Mouse (Mus musculus): ENCODE results near the gene Ada. TPM values are rescaled to one million over a fixed set of nuclear protein-coding genes. Genes with fewer than 3 reads are reported as not detected.

The Ada gene
- polyA plus RNA-seq, 1 experiment from 2014 or later: 5.6 TPM

DNA sequence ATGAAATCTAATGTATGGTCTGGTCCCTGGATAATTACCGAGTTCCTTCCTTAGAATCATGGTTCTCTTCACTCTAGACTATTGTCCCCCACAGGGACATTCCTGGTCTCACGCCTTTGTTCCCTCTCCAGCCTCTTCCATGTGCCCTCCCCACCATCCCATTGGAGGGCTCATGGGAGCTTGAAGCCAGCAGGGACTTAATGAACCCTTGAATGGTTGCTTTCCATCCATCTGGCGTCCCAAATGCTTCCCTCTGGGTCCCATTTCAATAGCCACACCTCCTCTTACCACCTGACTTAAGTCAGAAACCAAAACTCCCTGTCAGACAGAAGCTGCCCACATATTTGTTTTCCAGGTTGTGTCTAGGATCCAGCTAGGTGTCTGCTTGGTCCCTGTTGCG, 30.4 kb downstream of the Ada start:
- peak; percentile 43 for ATAC-seq (ENCODE audit: low FRiP score)

DNA sequence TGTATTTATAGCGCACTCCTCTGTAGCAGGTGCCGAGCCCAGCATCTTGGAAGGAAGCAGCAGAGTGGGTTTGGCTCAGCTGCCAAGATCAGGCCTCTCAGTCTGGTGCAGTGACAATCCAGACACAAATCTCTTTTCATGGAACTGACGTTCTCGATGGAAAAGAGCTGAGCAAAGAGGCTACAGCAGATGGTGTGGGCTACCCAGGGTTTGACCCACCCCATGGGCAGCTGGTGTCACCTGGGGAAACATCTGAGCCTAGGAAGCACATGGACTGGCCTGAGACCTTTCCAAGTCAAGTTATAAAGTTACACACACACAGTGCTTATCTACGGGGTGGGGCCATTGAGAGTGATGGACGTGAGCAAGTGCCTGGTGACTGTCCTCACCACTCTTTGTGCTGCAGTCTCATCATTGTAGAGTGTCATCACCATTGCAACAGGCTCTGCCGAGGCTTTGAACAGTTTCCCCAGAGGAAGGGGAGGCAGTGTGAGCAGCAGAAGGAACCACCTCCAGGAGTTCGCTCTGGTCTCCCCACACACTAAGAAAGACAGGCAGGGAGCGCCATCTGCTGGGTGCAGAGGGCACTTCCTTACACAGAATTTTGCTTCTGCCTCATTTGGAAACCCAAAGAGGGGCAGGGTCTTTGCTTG, 31.0 kb downstream of the Ada start:
- Histone ChIP-seq H3K9me3 (ENCODE audit: control insufficient read depth, low read length) (no peaks in the 10 kb centered on the region), H3K36me3 (ENCODE audit: control insufficient read depth, insufficient read depth, low read length) (peaks cover 4% of the 10 kb centered on the region; the same call in 1 of the 2 replicates), H3K27ac (ENCODE audit: low read depth, low read length) (no peak overlapping the region; the same call in 1 of the 2 replicates), H3K4me3 (ENCODE audit: low read depth, low read length) (no peak overlapping the region), H3K4me2 (no peak overlapping the region), H3K9ac (ENCODE audit: low read length) (no peak overlapping the region), H3K27me3 (ENCODE audit: control insufficient read depth, insufficient read depth, low read length) (no peaks in the 10 kb centered on the region), H3K4me1 (ENCODE audit: control insufficient read depth, insufficient read depth, low read length) (peaks cover 8% of the 10 kb centered on the region; the same call in 1 of the 2 replicates)
- WGBS: 44% methylated on average over 9 of the region's 9 CpGs
- ATAC-seq (ENCODE audit: low FRiP score): peak; percentile 80
- DNase-seq (ENCODE audit: low spot score, missing footprints): peak; percentile 98

More for the DNA sequence above, 30.4 kb downstream of the Ada start:
- Histone ChIP-seq H3K27me3 (ENCODE audit: control insufficient read depth, insufficient read depth, low read length) (no peaks in the 10 kb centered on the region), H3K27ac (ENCODE audit: low read depth, low read length) (no peak overlapping the region), H3K4me1 (ENCODE audit: control insufficient read depth, insufficient read depth, low read length) (peaks cover 8% of the 10 kb centered on the region; the same call in 1 of the 2 replicates), H3K36me3 (ENCODE audit: control insufficient read depth, insufficient read depth, low read length) (peaks cover 4% of the 10 kb centered on the region; the same call in 1 of the 2 replicates), H3K4me2 (no peak overlapping the region), H3K9ac (ENCODE audit: low read length) (no peak overlapping the region), H3K4me3 (ENCODE audit: low read depth, low read length) (no peak overlapping the region), H3K9me3 (ENCODE audit: control insufficient read depth, low read length) (no peaks in the 10 kb centered on the region)
- no peak for DNase-seq (ENCODE audit: low spot score, missing footprints)
- WGBS: 38% methylated on average over 4 of the region's 4 CpGs

DNA sequence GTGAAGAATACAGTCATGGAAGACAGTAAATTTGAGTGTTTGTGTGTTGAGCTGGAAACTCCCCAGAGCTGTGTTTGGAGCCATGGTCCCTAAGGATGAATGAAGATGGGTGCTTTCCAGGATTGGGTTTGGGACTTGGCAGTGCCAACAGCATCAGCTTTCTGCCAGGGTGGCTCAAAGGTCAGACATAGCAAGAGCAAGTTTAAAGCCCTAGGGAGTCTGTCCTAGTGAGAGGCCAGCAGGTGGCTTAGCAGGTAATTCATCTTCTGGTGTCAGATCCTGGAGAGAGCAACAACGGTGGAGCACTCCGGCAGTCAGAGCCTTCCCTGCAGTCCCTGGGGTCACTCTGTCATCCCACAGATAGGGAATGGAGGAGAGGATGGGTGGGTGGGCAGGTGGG, 31.5 kb downstream of the Ada start:
- Histone ChIP-seq H3K9ac (ENCODE audit: low read length) (no peak overlapping the region), H3K4me1 (ENCODE audit: control insufficient read depth, insufficient read depth, low read length) (peaks cover 8% of the 10 kb centered on the region; the same call in 1 of the 2 replicates), H3K27ac (ENCODE audit: low read depth, low read length) (no peak overlapping the region; the same call in 1 of the 2 replicates), H3K4me3 (ENCODE audit: low read depth, low read length) (no peak overlapping the region), H3K4me2 (no peak overlapping the region), H3K36me3 (ENCODE audit: control insufficient read depth, insufficient read depth, low read length) (peaks cover 4% of the 10 kb centered on the region; the same call in 1 of the 2 replicates), H3K27me3 (ENCODE audit: control insufficient read depth, insufficient read depth, low read length) (no peaks in the 10 kb centered on the region), H3K9me3 (ENCODE audit: control insufficient read depth, low read length) (no peaks in the 10 kb centered on the region)
- DNase-seq (ENCODE audit: low spot score, missing footprints) (peak; percentile 82), ATAC-seq (ENCODE audit: low FRiP score) (0 out of 2 replicates have a peak, but pooled peaks have one; percentile 3)
- WGBS: 61% methylated on average over 2 of the region's 2 CpGs

DNA sequence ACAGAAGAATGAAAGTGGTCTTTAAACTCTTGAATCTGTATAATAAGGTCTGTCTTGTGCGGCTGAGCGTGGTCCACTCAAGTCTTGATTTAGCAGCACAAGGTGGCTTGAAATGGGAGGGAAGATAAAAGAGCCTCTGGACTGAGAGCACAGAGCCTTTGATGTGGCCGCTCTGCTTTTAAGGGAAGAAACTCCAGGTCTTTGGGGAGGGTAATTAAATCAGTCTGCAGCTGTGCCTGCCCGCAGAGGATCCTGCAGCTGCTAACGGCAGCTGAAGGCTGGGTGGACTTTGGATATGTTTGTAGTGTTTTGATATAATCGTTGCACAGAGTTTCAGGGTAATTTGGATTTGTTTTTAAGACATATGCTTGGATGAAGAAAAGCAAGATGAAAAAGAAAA, 33.2 kb downstream of the Ada start:
- H3K36me3 ChIP-seq (ENCODE audit: control insufficient read depth, insufficient read depth, low read length): 0 out of 2 replicates have a peak, but pooled peaks cover 2% of the 10 kb centered on the region
- peak overlapping the region; percentile 48; the same call in 1 of the 2 replicates for H3K27ac ChIP-seq (ENCODE audit: low read depth, low read length)
- peaks cover 8% of the 10 kb centered on the region; the same call in 1 of the 2 replicates for H3K4me1 ChIP-seq (ENCODE audit: control insufficient read depth, insufficient read depth, low read length)
- no peak overlapping the region for H3K4me2 ChIP-seq
- no peaks in the 10 kb centered on the region for H3K27me3 ChIP-seq (ENCODE audit: control insufficient read depth, insufficient read depth, low read length)
- no peaks in the 10 kb centered on the region for H3K9me3 ChIP-seq (ENCODE audit: control insufficient read depth, low read length)
- DNase-seq (ENCODE audit: low spot score, missing footprints): peak; percentile 85
- peak; percentile 51; the same call in 1 of the 2 replicates for ATAC-seq (ENCODE audit: low FRiP score)
- no peak overlapping the region for H3K9ac ChIP-seq (ENCODE audit: low read length)
- 20% methylated on average over 6 of the region's 6 CpGs for WGBS
- no peak overlapping the region for H3K4me3 ChIP-seq (ENCODE audit: low read depth, low read length)

DNA sequence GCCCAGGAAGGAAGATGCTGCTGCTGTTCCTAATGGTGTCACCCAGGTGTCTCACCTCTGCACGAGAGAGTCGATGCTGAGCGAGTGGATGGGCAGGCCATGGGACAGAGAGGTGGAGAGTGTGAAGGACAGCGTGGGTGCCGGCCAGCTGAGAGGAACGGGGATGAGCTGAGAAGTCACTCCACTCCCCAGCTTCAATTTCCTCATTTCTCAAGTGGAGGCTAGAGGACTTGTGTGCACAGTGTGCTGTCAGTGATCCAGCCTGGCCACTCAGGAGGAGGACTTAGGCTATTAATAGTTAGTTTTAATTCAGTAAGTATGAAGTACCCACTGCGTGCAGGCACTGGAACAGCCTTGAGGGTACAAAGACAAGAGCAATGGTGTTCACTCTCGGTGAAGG, 33.6 kb downstream of the Ada start:
- Histone ChIP-seq H3K9me3 (ENCODE audit: control insufficient read depth, low read length) (no peaks in the 10 kb centered on the region), H3K4me3 (ENCODE audit: low read depth, low read length) (no peak overlapping the region), H3K9ac (ENCODE audit: low read length) (0 out of 2 replicates have a peak overlapping the region, but pooled peaks have one; percentile 9), H3K4me2 (no peak overlapping the region), H3K27me3 (ENCODE audit: control insufficient read depth, insufficient read depth, low read length) (no peaks in the 10 kb centered on the region), H3K36me3 (ENCODE audit: control insufficient read depth, insufficient read depth, low read length) (no peaks in the 10 kb centered on the region), H3K4me1 (ENCODE audit: control insufficient read depth, insufficient read depth, low read length) (peaks cover 8% of the 10 kb centered on the region; the same call in 1 of the 2 replicates), H3K27ac (ENCODE audit: low read depth, low read length) (peak overlapping the region; percentile 48; the same call in 1 of the 2 replicates)
- ATAC-seq (ENCODE audit: low FRiP score): 0 out of 2 replicates have a peak, but pooled peaks have one; percentile 1
- WGBS: 52% methylated on average over 8 of the region's 8 CpGs
- DNase-seq (ENCODE audit: low spot score, missing footprints): peak; percentile 84

DNA sequence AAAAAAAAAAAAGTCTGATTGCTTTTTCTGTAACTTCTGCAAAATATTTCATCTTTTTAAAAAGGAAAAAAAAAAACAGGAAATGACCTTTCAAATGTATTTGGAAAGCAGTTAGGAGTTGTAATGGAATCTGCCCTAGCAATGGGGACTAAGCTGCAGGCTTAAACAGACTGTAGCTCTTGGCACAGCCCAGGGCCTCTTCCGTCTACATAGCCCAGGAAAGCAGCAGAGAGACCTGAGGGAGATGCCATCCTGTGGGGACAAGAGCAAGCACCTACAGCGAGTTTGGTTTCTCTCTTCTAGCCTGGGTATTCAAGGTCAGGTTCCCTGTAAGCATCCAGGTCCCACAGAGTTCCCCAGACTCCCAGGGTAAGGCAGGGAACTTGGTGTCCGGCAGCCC, 36.7 kb downstream of the Ada start:
- 95% methylated on average over 3 of the region's 3 CpGs for WGBS
- no peak for ATAC-seq (ENCODE audit: low FRiP score)
- Histone ChIP-seq H3K27me3 (ENCODE audit: control insufficient read depth, insufficient read depth, low read length) (no peaks in the 10 kb centered on the region), H3K4me1 (ENCODE audit: control insufficient read depth, insufficient read depth, low read length) (peaks cover 8% of the 10 kb centered on the region; the same call in 1 of the 2 replicates), H3K36me3 (ENCODE audit: control insufficient read depth, insufficient read depth, low read length) (no peaks in the 10 kb centered on the region), H3K27ac (ENCODE audit: low read depth, low read length) (no peak overlapping the region), H3K4me2 (no peak overlapping the region), H3K4me3 (ENCODE audit: low read depth, low read length) (no peak overlapping the region), H3K9ac (ENCODE audit: low read length) (no peak overlapping the region), H3K9me3 (ENCODE audit: control insufficient read depth, low read length) (no peaks in the 10 kb centered on the region)
- DNase-seq (ENCODE audit: low spot score, missing footprints): no peak

DNA sequence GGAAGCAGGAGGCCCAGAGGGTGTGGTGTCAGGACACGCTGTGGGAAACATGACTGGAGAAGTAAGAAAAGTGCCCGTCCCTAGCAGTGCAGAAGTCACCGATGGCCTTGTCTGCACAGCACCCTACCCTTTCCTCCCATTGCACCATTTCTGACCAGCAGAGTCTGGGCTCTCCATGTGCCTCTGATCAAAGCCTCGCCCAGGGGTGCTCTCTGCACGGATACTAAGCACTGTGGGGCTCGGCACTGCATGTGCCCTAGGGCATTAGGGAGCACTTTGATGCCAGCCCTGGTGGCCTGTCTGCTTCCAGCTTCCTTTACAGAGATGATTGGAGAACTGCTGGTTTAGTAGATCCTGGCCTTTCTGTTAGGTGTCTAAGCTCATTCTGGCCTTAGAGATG, 37.2 kb downstream of the Ada start:
- no peaks in the 10 kb centered on the region for H3K27me3 ChIP-seq (ENCODE audit: control insufficient read depth, insufficient read depth, low read length)
- no peak overlapping the region for H3K4me3 ChIP-seq (ENCODE audit: low read depth, low read length)
- peak; percentile 64 for DNase-seq (ENCODE audit: low spot score, missing footprints)
- H3K27ac ChIP-seq (ENCODE audit: low read depth, low read length): no peak overlapping the region
- no peak for ATAC-seq (ENCODE audit: low FRiP score)
- no peaks in the 10 kb centered on the region for H3K9me3 ChIP-seq (ENCODE audit: control insufficient read depth, low read length)
- peaks cover 8% of the 10 kb centered on the region; the same call in 1 of the 2 replicates for H3K4me1 ChIP-seq (ENCODE audit: control insufficient read depth, insufficient read depth, low read length)
- H3K36me3 ChIP-seq (ENCODE audit: control insufficient read depth, insufficient read depth, low read length): no peaks in the 10 kb centered on the region
- no peak overlapping the region for H3K9ac ChIP-seq (ENCODE audit: low read length)
- no peak overlapping the region for H3K4me2 ChIP-seq
- WGBS: 83% methylated on average over 6 of the region's 6 CpGs

DNA sequence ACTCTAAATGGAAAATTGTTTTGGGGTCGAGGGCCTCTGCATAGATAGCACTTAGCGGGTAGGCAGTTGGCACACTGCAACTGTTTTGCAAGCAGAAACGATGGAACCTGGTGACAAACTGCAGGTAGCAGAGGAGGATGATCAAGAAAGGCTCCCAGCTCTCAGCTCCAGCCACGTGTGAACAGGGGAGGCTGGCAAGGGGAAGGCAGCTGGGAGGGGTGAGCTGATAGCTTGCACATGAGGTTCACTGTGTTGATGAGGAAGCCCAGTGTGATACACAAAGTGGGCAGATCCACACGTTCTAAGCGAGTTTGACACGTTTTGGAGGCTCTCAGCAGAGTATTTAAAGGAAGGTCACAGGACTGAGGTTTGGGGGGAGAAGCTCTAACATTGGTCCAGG, 37.6 kb downstream of the Ada start:
- Histone ChIP-seq H3K36me3 (ENCODE audit: control insufficient read depth, insufficient read depth, low read length) (no peaks in the 10 kb centered on the region), H3K4me2 (no peak overlapping the region), H3K4me1 (ENCODE audit: control insufficient read depth, insufficient read depth, low read length) (peaks cover 8% of the 10 kb centered on the region; the same call in 1 of the 2 replicates), H3K27ac (ENCODE audit: low read depth, low read length) (no peak overlapping the region), H3K4me3 (ENCODE audit: low read depth, low read length) (no peak overlapping the region), H3K9ac (ENCODE audit: low read length) (no peak overlapping the region), H3K27me3 (ENCODE audit: control insufficient read depth, insufficient read depth, low read length) (no peaks in the 10 kb centered on the region), H3K9me3 (ENCODE audit: control insufficient read depth, low read length) (no peaks in the 10 kb centered on the region)
- peak; percentile 73 for DNase-seq (ENCODE audit: low spot score, missing footprints)
- WGBS: 75% methylated on average over 7 of the region's 7 CpGs
- ATAC-seq (ENCODE audit: low FRiP score): no peak

DNA sequence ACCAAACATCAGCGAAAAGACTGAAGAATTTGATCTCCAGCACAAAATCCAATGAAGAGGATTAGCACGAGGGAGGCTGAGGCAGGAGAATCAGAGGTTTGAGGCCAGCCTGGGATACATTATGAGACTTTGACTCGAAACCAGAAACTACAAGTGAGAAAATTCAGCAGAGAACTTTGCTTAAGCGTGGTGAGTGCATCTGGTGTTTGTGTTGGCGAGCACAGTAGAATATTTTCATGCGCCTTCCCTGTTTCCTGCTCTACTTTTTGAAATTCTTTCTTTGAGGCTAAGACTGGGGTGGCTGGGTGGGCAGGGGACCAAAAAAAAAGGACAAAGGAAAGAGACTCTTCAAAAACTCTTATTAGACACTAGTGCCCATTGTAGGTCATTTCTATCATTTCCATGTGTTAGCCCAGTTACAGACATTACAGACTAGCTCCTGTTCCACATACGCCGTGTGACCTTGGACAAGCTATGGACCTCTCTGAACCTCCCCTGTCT, 38.6 kb downstream of the Ada start:
- DNase-seq (ENCODE audit: low spot score, missing footprints): no peak
- peaks cover under 1% of the 10 kb centered on the region; the same call in 1 of the 2 replicates for H3K4me1 ChIP-seq (ENCODE audit: control insufficient read depth, insufficient read depth, low read length)
- no peak for ATAC-seq (ENCODE audit: low FRiP score)
- H3K9me3 ChIP-seq (ENCODE audit: control insufficient read depth, low read length): no peaks in the 10 kb centered on the region
- H3K9ac ChIP-seq (ENCODE audit: low read length): no peak overlapping the region
- 93% methylated on average over 8 of the region's 8 CpGs for WGBS
- H3K36me3 ChIP-seq (ENCODE audit: control insufficient read depth, insufficient read depth, low read length): no peaks in the 10 kb centered on the region
- H3K4me2 ChIP-seq: no peak overlapping the region
- no peak overlapping the region for H3K4me3 ChIP-seq (ENCODE audit: low read depth, low read length)
- no peak overlapping the region for H3K27ac ChIP-seq (ENCODE audit: low read depth, low read length)
- no peaks in the 10 kb centered on the region for H3K27me3 ChIP-seq (ENCODE audit: control insufficient read depth, insufficient read depth, low read length)

All from midbrain, embryonic 11.5 days (tissue).